Mouse (Mus musculus): Measurements from ENCODE around the gene Pkd1l2.

GRCm38 (mm10) chr8:117074350-117075182 is 7.7 kb downstream of the Pkd1l2 start:
- no peak for TF ChIP-seq POLR2A (IDR thresholded peaks at IDR 0.05; ENCODE audit: low read depth, low read length)
- TF ChIP-seq CTCF (IDR thresholded peaks at IDR 0.05; ENCODE audit: borderline replicate concordance, insufficient read depth, low read length): no peak
